Mouse (Mus musculus) heart, postnatal 25 days (tissue): ENCODE data around the gene Wdr81. TPM values are rescaled to one million over a fixed set of nuclear protein-coding genes. Genes with fewer than 3 reads are reported as not detected.
"Not testable (repeated sequence)": the region's sequence is repeated elsewhere in the genome, so short reads cannot be mapped to it uniquely, and the experiment has no call there.

ENCODE experiments used
- DNase-seq: peaks from one replicate; pipeline ENCODE4 v3.0.0; 2022; ENCODE audit warnings: low spot score
- intact Hi-C: fragments of 180-260 bp; cut with DNase I; formaldehyde crosslinking; loops from one replicate; pipeline ENCODE4 v1.15.1; 2025
- total RNA-seq, 2 experiments: library from RNA; stranded (reverse); gene quantifications; 2 replicates each; pipeline ENCODE4 v1.2.3; 2021

Wdr81 gene
- total RNA-seq, 2 experiments from 2014 or later = 7.7 to 9.1 TPM

- intact Hi-C loops = loop anchor here (5.0 kb wide), 1 partner anchor 115 kb away; the partner anchor contains the start of genes Rpa1 and Smyd4
- peak; percentile 89 for DNase-seq
Observed at GRCm38 (mm10) chr11:75462253-75462783, 7.8 kb upstream of the Wdr81 start.

GRCm38 (mm10) chr11:75461743-75462252 is 7.3 kb upstream of the Wdr81 start:
- intact Hi-C loops = loop anchor here (5.0 kb wide), 1 partner anchor 114 kb away; the partner anchor contains the start of genes Rpa1 and Smyd4
- DNase-seq = no peak

- intact Hi-C loops = loop anchor here (1.0 to 5.0 kb wide), 2 partner anchors 49 to 114 kb away; partner anchors contain the start of genes Rilp, Rpa1 and Smyd4
- DNase-seq = peak; percentile 100
Observed at GRCm38 (mm10) chr11:75460844-75461742, 6.6 kb upstream of the Wdr81 start, which contains the start of gene Tlcd2. Gene Tlcd2 (plus strand): TSS chr11:75461715.

GRCm38 (mm10) chr11:75460103-75460843 is 5.8 kb upstream of the Wdr81 start:
- DNase-seq = peak; percentile 86
- intact Hi-C loops = loop anchor here (1.0 to 5.0 kb wide), 2 partner anchors 50 to 113 kb away; partner anchors contain the start of genes Rilp, Rpa1 and Smyd4

- intact Hi-C loops = loop anchor here (1.0 to 5.0 kb wide), 2 partner anchors 51 to 112 kb away; partner anchors contain the start of genes Rilp, Rpa1 and Smyd4
Observed at GRCm38 (mm10) chr11:75459751-75460102, 5.2 kb upstream of the Wdr81 start.

GRCm38 (mm10) chr11:75459141-75459711 is 4.7 kb upstream of the Wdr81 start:
- DNase-seq = no peak
- intact Hi-C loops = no loop called here

More at GRCm38 (mm10) chr11:75459751-75460102, 5.2 kb upstream of the Wdr81 start:
- DNase-seq = no peak

- intact Hi-C loops = no loop called here
- peak; percentile 40 for DNase-seq
Observed at GRCm38 (mm10) chr11:75458628-75459041, 4.1 kb upstream of the Wdr81 start.

- intact Hi-C loops = no loop called here
- DNase-seq = no peak
Observed at GRCm38 (mm10) chr11:75458169-75458568, 3.7 kb upstream of the Wdr81 start.

GRCm38 (mm10) chr11:75456440-75456871 is 1.9 kb upstream of the Wdr81 start:
- DNase-seq = no peak
- intact Hi-C loops = no loop called here

- intact Hi-C loops, DNase-seq: not testable (repeated sequence)
Observed at GRCm38 (mm10) chr11:75455971-75456370, 1.5 kb upstream of the Wdr81 start.

- DNase-seq = no peak
Observed at GRCm38 (mm10) chr11:75455041-75455736, 672 bp upstream of the Wdr81 start.

GRCm38 (mm10) chr11:75452812-75453557 is 1.5 kb downstream of the Wdr81 start:
- DNase-seq = no peak
- intact Hi-C loops = no loop called here

More at GRCm38 (mm10) chr11:75455041-75455736, 672 bp upstream of the Wdr81 start:
- intact Hi-C loops = no loop called here

- no peak for DNase-seq
- intact Hi-C loops = no loop called here
Observed at GRCm38 (mm10) chr11:75452081-75452480, 2.4 kb downstream of the Wdr81 start.

- no peak for DNase-seq
- intact Hi-C loops = no loop called here
Observed at GRCm38 (mm10) chr11:75450936-75451335, 3.6 kb downstream of the Wdr81 start.

- intact Hi-C loops = no loop called here
- no peak for DNase-seq
Observed at GRCm38 (mm10) chr11:75450304-75450908, 4.1 kb downstream of the Wdr81 start.

- intact Hi-C loops = no loop called here
- DNase-seq = no peak
Observed at GRCm38 (mm10) chr11:75449695-75450094, 4.8 kb downstream of the Wdr81 start.

GRCm38 (mm10) chr11:75448575-75448974 is 5.9 kb downstream of the Wdr81 start:
- intact Hi-C loops = no loop called here
- DNase-seq = no peak

GRCm38 (mm10) chr11:75443711-75444110 is 10.8 kb downstream of the Wdr81 start:
- no peak for DNase-seq
- intact Hi-C loops = no loop called here
